Mouse (Mus musculus) kidney, adult 11 months (tissue): ENCODE measurements at regions not wholly inside any gene's neighbourhood (a gene's known extent, or its start where the extent isn't known, plus 50 kb on each side); places are given as distances from the start of the nearest gene placed in this dataset.

Source experiments
- DNase-seq: peaks from one replicate; pipeline ENCODE4 v3.0.0; 2022

DNA sequence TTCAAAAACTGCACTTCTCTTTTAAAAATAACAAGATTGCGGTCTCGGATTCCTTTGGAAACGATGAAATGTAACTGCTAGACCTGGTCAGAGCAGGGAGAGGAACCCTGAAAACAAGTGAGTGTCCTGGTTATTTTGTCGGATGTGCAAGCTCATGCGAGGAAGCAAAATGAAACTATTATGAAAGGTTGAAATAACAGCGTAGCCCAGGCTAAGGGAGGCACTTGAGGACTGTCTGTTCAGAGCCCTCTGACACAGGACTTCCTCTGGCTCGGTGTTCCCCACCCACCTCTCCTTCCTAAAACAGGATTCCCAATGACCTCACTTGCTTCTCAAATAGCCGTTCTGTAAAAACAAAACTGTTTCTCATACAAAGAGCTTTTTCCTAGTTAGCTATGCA is 51.3 kb upstream of the S1pr1 start:
- DNase-seq, result peak; percentile 53

DNA sequence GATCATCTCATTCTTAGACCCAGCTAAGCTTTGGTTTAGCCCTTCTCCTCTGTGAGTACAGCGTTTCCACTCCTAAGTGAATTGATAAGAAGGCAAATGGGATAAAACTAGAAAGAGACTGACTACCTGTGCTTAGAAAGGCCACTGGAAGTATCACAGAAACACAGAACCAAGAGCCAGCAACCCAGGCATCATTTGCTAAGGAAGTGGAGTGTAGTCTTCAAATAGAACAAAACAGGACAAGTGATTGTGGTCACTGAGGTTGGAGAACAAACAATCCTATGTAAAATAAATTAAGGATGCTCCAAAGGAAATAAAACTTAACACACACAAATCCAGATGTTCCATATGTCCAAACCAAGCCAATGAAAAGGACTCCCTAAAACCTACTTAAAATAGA is 53.4 kb upstream of the S1pr1 start:
- no peak for DNase-seq

DNA sequence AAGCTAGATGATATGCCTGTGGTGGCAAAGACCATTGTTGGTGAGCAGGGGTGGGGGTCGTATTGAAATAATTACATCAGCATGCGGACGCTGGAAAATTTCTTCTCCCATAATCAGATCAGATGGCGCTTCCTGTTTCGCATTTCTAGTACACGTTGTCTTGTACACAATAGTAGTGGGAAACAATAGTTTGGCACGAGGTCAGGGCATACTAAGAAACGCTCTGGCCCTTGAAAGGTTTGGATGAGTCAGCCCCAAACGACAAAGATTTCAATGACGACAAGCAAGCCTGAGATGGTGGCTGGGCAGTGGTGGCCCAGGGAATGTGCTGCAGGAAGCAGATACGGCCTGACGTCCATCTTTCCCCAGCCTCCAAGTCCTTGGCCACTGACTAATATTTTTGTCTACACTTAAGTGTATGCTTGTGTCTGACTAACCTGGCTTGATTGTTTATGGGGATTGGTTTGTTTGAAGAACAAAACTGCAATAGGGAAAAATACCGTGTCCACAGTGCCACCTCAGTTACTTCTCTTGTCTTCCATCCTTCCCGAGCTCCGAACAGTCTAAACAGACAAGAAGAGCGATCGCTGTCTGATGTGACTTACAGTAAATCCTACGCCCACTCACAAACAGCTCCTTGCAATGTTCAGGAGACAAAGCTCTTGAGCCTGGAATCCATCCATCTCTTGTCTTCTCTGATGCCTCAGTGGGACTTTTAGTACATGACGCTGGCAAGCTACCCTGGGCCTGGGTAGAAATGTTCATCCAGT is 54.1 kb upstream of the S1pr1 start:
- peak; percentile 59 for DNase-seq

DNA sequence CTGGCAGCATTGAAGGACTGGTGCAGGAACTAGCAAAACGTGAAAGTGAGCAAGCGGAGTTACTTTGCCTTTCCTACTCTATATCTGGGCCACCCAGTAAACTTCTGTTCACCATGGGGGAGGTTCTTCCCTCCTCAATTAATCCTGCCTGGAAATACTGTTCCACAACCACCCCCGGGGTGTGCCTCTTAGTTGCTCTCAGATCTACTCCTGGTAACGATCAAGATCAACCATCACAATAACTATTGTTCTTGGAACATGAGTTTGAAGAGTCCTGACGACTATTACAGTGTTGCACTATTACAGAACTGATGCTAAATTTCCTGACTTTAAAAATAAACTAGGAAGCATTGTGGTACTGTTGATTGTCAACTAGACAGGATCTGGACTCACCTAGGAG is 57.8 kb upstream of the S1pr1 start:
- no peak for DNase-seq

DNA sequence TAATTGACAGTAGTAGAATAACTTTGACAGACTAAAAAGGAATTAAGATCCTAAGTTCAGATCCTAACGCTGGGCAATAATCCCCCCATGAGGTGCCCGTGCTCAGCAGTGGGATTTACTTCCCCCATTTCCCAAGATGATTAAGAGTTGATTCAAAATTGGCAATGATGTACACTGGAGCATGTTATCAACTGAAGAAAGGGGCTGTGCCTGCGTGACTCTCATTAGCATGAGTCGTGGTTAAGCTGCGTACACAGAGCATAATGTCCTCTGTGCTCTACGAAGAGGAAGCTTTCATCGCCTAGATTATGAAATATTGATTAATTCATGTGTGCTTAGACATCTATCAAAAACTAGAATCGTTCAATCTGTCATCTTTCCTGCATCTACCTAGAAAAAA is 59.4 kb upstream of the S1pr1 start:
- DNase-seq, result no peak

DNA sequence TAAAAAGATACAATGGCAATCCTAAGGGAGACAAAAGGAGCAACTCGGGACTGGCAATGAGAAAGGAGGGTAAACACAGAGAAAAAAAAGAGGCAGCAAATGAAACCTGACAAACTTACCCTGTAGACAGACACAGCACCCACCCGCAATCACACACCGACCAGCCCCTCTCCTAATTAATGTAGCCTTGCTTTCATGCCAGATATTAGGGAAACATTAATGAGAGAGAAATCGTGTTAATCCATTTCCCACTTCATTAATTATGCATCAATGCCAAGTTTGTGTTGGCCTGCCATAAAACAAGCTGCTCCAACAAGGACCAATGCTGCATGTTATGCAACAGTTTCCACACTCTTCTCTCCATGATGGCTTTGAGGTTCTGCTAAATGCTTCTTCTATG is 59.9 kb upstream of the S1pr1 start:
- DNase-seq, result no peak

DNA sequence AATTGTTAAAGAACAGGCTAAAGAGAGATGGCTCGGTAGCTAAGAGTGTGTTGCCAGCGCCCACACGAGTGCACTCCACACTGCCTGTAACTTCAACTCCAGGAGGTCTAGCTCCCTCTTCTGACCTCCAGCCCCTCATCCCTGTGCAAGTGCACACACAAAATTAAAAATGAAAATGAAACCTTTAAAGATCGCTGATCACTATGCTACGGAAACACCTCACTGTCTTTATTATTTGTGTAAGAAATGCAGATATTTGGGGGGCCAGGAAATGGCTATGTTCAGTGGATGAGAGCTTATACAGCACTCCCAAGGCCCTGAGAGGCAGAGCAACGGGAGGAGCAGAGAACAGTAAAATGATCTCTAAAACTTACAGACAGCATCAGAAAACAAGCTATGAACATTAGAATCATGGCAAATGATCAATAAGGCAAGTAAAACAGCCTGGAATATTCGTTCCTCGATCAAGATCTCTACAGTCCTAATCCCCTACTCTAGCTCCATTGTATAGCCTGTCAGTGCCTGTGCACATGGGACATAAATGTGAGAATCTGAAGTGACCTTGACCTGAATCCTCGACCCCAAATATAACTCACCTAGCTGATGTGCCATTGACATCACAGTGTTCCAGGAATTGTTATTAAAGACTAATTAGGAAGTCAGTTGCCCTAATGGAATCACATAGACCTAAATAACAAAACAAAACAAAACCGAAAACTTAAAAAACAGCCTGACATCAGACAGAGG is 64.4 kb upstream of the S1pr1 start:
- no peak for DNase-seq

DNA sequence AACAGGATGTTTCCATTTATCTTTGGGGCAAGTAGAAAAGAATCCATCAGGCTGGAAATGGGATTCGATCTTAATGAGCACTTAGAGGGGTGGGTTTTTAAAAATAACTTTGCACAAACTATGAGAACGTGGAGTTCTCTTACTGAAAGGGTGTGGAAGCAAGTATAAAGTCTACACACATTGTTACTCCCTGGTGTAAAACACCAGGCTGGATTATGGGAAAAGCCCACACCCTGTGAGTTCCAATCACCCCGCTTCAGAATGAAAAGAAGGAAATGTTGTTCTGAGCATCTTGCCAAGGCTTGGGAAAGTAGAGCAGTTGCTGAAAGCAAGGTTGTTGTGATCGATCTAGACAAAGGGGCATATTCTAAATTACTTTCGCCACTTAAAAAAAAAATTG is 65.0 kb upstream of the S1pr1 start:
- DNase-seq, result no peak

DNA sequence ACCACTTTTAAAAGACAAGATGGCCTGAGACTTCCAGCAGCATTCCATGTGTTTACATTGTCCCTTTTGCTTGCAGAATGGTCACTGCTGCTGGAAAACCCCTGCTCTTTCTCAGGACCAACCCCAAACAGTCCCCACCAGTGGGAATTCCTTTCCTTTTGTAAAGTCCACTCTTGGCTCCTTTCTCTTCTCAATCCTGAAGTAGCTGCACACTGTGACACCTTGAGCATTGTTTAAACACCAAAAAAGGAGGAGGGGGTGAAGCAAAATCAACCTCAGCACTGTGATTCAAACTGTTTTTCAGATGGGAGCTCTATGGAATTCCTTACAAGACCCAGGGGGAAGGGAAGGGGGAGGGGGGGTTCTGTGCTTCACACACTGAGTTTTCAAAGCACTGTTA is 67.9 kb upstream of the S1pr1 start:
- no peak for DNase-seq

DNA sequence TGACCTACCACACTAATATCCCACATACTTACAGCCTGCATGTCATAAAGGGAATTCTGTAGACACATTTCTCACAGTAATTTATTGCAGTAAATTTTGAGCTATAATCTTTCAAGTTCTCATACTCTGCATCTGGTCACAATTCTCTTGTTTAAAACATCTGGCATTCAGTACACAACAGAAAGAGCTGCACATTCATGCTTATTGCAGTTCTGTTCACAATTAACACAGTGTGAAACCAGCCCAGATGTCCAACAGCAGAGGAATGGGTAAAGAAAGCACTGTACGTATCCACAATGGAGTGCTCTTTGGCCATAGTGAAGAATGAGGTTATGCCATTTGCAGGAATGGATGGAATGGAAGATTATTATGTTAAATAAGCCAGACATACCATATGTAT is 72.5 kb upstream of the S1pr1 start:
- DNase-seq, result no peak

DNA sequence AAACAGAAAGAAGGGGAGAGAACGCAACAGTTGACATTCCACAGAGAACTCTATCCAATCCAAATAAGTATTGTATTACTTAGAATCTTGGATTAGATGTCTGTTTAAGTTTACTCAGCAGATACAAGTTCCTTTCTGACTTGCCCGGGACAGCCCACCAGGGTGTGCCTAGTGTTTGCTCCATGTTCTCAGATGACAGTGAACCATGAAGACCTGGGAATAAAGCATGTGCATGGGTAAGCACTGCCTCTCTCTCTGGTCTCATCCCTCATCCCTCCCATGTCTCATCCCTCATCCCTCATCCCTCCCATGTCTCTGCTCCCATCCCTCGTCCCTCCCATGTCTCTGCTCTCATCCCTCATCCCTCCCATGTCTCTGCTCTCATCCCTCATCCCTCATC is 73.7 kb upstream of the S1pr1 start:
- DNase-seq, result no peak

DNA sequence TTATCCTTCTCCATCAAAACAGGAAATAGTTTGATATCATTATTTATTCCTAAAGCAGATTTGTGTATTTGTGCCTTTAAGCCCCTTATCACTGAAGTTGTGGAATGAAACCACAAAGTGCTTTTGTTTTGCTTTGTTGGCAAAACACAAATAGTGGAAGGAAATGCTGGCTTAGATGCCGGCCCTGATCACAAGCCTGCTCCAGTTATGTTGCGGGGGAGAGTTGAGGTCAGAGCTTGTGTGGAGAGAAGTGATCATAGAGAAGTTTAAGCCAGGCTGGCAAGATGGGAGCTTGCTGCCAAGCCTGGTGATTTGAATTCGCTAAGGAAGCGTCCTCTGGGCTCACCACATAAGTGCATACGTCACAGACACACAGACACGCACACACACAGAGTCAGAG is 74.2 kb upstream of the S1pr1 start:
- no peak for DNase-seq

DNA sequence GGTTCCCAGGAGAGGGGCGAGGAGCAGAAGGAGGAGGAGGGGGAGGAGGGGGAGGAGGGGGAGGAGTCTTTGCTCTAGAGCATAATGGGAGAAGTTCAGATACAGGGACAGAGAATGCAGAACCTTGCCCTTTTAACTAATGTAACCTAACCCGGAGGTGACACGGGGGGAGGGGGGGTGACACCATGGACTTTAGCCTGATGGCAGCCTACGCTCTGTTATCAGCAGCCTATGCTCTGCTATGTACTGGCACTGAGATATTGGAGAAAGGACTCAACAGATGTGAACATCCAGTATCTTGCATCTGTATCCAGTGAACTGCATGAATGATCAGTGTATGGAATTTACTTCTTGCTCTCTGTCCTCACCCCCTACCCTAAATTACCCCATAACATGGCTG is 77.7 kb upstream of the S1pr1 start:
- DNase-seq, result no peak

DNA sequence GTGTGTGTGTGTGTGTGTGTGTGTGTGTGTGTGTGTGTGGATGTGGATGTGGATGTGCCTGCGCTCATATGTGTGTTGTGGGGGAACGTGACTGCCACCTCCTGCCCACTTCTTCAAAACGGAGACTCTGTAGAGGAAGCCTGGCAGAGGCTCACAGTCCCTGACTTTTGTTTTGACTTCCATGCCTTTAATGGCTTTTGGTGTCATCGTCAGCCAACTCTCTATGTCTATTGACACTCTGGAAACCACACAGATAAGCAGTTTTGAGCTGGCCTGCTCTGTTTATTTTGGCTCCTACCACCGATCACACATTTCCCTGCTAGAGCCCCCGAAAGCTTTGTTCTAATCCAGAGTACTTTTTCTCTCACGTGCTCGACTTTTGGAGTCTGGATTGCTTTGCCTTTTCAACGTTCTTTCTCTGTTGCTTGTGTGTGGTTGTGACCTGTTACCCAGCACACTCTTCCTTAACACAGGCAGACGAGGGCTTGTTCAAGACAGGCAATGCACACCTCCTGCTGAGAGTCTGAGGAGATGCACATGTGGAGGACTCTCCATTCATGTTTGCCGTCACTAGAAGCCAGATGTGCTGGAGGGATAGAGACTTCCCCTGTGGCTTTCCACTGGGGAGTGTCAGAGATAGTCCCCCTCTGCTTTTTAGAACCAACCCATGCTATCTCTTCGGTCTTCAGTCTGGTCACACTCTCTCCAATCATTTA is 78.6 kb upstream of the S1pr1 start:
- DNase-seq, result peak; percentile 30

DNA sequence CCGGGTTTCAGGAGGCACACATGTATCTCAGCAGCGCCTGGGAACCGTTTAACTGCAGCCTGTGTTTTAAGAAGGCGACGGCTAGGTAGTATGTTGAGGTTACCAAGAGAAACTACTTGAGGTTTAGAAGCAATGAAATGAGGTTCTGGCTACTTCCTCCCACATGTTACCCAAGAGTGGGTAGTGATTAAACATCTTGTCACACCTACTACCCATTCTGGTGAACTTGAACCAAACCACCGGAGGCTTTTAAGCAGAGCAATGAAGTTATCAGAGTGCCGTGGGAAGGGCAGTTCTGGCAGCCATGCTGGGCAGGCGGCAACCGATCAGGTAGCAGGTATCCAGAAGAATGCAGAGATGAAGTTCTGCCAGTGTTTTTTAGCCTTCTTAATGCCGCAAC is 84.5 kb upstream of the S1pr1 start:
- no peak for DNase-seq

DNA sequence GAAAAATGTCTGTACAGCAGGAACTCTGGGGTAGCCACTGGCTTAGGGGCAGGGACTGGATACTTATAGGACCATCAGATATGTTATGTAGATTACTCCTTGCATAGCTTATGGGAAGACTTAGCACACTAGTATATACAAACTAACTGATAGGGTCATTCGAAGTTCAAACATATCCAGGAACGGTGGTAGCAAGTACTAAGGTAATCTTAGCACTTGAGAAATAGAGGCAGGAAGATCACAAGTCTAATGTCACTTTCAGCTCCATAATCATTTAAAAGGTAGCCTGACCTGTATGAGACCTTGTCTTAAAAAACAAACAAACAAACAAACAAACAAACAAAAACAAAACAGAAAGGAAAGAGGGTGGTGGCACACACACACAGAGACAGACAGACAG is 85.1 kb upstream of the S1pr1 start:
- no peak for DNase-seq

DNA sequence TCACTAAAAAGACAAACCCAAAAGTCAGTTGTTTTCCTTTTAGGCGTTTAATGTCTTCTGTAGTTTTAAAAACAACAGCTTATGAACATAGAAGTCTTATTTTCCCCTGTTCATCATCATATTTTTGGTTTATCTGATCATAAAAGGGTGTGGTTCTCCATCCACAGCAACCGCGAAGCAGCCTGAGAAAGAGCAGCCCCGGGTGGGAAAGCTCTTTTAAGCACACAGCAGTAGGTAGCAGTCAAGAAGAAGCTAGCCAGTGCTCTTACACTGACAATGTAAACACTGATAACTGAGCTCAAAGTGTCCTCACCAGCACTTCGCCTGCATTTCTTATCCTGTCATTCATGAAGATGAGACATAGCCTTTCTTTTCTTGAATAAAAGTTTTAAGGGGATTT is 86.0 kb upstream of the S1pr1 start:
- no peak for DNase-seq

DNA sequence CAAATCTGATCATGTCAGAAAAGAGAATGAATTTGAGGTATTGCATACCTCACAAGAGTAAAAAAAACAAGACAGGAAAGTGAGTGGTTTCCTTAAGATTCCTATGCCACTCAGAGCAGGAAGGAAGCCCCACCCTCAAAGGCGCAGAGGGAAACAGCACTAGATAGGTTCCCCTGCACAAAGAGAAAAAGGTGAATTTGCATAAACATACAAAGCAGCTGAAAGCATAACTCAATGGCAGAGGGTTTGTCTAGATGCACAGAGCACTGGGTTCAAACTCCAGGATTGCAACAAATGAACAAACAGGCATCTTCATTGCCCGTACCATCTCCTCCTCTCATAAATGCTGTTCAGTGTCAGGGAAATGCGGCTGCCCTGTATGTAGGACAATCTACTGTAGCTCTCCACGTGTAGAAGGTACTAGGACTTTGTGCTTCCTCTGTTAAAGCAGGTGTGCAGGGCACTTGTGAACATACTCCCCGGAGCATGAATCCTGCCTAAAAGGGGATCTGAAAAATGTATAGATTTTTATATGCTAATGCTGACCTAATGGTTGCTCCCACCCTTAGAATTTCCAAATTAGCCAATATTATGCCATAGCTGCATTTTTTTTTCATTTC is 85.9 kb upstream of the Dph5 start:
- DNase-seq, result no peak

DNA sequence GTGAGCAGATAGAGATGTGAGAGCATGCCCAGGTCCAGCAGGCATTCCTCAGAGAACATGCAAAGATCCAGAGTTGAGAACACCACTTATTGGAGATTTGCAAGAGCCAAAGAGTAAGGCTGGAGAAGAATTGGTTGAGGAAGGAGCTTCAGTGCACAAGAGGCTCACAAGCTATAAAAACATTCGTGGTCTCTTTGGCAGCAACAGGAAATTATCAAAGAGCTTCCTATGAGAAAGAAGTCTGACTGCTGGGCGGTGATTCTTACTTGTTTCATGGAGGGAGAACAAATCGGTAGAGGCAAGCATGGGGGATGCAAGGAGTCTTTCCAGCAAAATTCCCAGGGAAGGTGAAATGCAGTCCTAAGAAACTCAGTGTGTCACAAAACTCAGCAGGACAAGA is 83.0 kb upstream of the Dph5 start:
- DNase-seq, result no peak

DNA sequence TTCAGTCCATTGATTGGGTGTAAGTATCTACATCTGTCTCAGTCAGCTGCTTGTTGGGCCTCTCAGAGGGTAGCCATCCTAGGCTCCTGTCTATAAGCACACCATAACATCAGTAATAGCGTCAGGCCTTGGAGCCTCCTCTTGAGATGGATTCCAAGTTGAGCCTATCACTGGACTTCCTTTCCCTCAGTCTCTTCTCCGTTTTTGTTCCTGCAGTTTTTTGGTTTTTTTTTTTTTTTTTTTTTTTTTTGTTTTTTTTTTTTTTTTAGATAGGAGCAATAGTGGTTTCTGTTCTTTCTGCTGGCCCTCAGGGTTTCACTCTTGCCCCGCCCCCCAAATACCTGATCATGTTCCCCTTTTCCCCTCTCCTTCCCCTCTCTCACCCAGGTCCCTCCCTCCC is 80.6 kb upstream of the Dph5 start:
- no peak for DNase-seq

DNA sequence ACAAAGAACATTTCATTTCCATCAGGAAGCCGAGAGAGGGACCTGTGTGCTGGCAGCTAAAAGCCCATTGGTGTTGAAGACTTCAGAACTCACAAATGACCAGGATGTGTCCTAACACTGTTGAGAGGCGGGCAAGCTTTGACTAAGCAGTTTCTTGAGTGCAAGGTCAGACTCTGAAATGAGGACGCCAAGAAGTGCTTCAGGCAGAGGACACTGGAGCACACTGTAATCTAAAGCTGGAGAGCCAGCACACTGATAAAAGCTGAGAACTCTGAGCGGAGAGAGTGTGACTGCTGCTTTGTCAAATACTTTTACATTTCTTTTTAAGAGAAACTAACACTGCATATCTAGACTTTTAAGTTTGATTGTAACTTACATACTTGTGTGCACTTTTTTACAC is 72.5 kb upstream of the Dph5 start:
- DNase-seq, result peak; percentile 8

DNA sequence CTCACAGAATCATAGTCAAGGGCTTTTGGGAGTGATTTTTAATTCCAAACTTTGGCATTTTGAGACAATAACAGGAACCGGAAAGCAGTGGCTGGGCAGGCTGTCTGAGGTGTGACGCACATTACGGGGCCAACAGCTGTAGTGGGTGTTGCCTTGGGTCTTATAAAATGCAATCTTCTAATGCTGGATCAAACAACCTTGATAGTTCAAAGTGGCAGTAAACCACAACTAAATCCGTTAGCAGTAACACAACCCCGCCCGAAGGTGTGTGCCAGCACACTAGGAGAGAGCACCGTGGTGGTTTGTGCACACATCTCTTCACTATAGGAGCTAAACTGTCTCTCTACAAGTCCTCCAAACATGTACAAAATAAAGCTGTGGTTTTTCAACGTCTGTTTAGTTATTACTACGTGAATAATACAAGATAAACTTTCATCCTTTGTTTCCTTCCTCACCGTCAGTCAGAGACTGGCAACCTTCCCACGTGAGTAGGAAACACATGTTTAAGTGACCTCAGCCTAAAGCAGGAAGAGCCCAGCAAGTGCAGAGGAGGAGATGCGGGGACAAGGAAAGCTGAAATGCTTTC is 72.0 kb upstream of the Dph5 start:
- peak; percentile 52 for DNase-seq
